Mouse (Mus musculus): ENCODE data around the gene Purb.
"Not testable (repeated sequence)": the region's sequence is repeated elsewhere in the genome, so short reads cannot be mapped to it uniquely, and the experiment has no call there.

The Purb gene

DNA sequence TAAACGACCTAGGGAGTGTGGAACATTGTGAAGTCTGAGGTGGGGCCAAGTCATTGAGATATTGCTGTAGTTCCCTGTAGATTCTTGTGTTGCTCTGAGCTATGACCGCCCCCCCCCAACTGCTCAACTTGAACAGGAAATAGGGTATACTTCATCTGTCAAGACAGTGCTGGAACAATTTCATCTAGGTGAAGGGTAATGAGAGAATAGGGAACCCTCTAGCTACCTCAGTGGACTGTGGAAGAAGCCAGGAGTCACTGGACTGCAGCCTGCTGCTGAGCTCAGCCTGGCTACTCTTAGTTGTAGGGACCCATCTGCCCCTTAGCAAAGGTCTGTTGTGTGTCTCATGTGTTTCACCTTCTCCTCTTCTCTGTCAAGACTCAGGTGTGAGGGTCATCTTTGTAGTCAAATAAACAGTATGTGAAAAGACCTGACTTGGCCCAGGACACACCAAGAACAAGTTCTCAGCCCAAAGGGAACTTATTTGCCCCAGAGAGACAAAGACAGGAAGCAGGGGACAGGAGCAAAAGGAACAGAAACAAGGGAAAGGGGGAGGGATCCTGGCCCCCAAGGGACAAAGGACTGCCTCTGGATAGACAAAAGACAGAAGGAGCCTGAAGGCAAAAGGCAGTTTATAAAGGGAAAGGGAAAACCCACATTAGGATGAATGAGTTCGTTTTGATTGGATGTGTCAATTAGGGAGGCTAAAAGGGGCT is 8.7 kb upstream of the Purb start:
- no peak for DNase-seq

DNA sequence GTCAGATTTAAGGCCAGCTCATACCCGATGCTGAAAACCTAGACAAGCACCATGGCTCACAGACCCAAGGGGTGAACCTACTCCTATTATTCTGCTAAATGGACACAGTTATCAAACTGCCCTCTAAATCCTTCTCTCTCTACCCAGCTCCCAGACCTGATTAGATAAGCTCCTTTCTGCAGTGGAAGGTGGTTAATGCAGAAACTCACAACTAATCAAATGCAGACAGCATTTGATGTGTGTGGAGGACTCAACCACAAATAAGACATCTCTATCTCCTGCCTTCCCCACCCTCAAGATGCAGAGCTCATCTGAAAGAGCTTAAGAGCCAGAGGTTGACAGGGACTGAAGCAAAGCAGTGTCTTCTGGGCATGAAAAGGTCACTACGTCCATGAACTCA is 7.4 kb upstream of the Purb start:
- no peak for DNase-seq

- DNase-seq, result peak; percentile 63 to 66
These were observed 6.0 kb upstream of the Purb start for GRCm38 (mm10) chr11:6481669-6482185.

GRCm38 (mm10) chr11:6480681-6481405 is 5.1 kb upstream of the Purb start:
- peak in 1 of 2 experiments; percentile 39 for DNase-seq

DNA sequence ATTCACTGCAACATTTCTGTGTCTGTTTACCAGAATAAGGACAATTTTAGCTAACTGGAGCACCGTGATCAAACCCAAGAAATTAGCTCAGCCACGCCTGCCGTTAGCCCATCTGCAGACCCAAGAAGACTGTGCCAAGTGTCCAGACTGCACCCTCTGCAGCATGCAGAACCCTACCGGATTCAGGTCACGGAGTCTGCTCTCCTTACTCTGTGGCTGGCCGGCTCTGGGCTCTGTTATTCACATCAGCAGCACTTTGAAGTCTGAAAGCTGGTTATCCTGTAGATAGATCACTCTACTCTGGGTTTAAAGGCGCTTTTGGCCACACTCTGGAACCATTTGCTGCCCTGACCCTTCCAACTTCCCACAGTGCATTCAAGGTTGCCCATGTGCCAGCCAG is 4.5 kb upstream of the Purb start:
- peak; percentile 78 to 87 for DNase-seq

DNA sequence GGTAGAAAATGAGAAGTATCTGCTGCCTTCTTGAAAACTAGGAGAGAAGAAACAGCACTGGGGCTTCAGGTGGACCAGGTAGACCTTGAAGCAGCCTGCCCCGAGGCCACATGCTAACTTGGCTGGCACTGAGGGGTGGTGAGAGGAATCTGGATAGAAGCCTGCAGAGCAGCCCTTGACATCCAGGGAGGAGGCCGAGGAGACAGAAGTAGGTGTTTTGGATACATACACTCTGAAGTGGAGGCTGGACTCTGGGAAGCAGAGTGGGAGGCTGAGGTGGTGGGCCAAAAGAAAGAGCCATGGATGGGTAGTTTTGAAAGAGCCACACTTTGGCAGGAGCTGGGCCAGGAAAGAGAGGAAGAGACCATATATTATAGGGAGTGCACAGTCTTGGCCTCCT is 3.5 kb upstream of the Purb start:
- DNase-seq, result no peak

GRCm38 (mm10) chr11:6477350-6477749 is 1.6 kb upstream of the Purb start:
- no peak for DNase-seq

DNA sequence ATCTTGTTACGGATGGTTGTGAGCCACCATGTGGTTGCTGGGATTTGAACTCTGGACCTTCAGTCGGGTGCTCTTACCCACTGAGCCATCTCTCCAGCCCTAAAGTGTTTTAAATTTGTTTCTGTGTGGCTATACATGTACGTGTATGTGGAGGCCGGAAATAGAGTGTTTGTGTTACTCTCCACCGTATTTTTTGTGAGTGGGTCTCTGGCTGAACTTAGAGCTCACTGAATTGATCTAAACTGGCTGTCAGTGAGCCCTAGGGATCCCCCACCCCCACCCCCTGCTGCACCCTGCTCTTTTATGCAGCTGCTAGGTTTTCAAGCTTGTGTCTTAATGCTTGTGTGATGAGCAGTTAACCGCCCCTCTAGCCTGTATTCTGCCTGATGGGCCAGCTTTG is 1.2 kb upstream of the Purb start:
- DNase-seq, result no peak

- peak; percentile 48 to 66 for DNase-seq
These were observed 614 bp downstream of the Purb start for GRCm38 (mm10) chr11:6474874-6475731.

GRCm38 (mm10) chr11:6474381-6474780 is 1.3 kb downstream of the Purb start:
- DNase-seq, result no peak

- no peak for DNase-seq
These were observed 3.6 kb downstream of the Purb start for GRCm38 (mm10) chr11:6472076-6472475.

DNA sequence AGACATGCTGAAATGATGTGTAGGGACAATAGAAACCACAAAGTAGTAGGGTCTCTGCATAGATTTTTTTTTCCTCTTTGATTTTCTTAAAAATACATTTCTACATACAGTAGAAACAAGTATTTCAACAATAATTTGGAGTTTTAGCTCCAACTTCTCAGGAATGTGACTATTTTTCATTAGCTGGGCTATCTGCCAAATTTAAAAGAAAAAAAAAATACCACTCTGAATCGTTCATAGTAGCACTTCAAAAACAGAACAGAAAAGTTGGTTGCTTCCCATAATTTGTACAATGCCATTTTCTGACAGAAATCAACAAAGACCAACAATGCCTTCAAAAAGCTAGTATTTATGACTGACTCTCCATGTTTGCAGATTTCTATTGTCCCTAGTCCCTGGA is 4.2 kb downstream of the Purb start:
- no peak for DNase-seq

DNA sequence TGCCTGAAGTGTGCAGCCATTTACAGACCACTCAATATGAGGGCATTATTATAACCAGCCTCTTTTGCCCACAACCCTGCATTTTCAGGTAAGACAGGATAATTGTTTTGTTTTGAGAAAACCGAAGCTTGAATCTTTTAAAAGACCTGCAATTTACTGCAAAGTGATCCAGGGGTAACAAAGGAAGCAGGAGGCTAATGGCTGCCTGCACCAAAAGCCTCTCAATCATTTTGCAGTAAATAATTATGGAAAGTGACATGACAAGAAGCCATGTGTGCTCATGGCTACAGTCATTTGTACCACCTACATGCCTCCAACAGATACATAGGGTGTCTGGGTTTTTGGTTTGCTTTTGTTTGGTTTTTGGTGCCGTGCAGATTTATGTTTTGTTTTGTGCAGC is 4.7 kb downstream of the Purb start:
- DNase-seq, result no peak

GRCm38 (mm10) chr11:6468541-6468940 is 7.2 kb downstream of the Purb start:
- no peak for DNase-seq

- DNase-seq, result peak; percentile 71 to 75
These were observed 10.6 kb downstream of the Purb start for GRCm38 (mm10) chr11:6465122-6465521.

GRCm38 (mm10) chr11:6463159-6463837 is 12.4 kb downstream of the Purb start:
- no peak for DNase-seq

- DNase-seq, result no peak
These were observed 19.6 kb downstream of the Purb start for GRCm38 (mm10) chr11:6456083-6456482.

DNA sequence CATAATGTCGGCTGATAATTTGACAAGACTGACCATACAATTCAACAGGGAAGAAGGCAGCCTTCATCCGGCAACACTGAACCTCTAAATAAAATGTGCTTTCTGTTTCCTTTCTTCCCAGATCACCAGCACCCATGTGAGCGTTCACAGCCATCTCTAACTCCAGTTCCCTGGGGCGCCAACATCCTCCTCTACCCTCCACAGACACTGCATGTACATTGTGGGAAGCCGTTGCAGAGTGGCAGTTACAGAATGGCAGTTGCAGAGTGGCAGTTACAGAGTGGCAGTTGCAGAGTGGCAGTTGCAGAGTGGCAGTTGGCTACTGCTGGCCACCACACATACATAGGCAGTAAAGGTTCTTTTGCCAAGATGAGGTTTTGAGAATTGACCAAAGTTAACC is 27.6 kb downstream of the Purb start:
- DNase-seq, result not testable (repeated sequence)

GRCm38 (mm10) chr11:6447493-6447892 is 28.2 kb downstream of the Purb start:
- no peak for DNase-seq

DNA sequence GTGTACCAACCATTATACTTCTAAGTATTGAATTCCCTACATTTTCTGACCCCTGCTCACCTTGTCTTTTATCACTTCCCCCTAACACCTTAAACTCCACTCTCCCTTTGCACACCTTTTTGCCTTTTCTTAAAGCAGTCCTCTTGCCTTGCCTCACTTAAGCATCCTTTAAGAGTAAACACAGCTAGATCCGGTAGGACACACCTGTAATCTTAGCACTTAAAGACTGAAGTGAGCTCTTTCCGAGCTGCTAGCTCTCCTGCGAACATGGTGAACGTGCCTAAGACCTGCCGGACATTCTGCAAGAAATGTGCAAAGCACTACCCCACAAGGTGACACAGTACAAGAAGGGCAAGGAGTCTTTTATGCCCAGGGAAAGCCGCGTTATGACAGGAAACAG is 29.8 kb downstream of the Purb start:
- no peak for DNase-seq

GRCm38 (mm10) chr11:6445441-6445840 is 30.3 kb downstream of the Purb start:
- DNase-seq, result no peak

- DNase-seq, result peak; percentile 99 to 100
These were observed 31.5 kb downstream of the Purb start, which contains the start of gene H2afv for GRCm38 (mm10) chr11:6444077-6444853. Gene H2afv (minus strand): TSS chr11:6444443.

Measured in cerebellum, adult 18-20 months (tissue).